Mouse (Mus musculus) midbrain, embryonic 14.5 days (tissue): ENCODE data around the gene BC025920. TPM values are rescaled to one million over a fixed set of nuclear protein-coding genes. Genes with fewer than 3 reads are reported as not detected.

ENCODE experiments used
- ATAC-seq: fragments of 200-750 bp; cut with Nextera tagmentation; 2 replicates; pipeline ENCODE4 v1.8.0; 2017; ENCODE audit warnings: moderate number of reproducible peaks, moderate library complexity; ENCODE audit not compliant: low FRiP score, low TSS enrichment
- DNase-seq: peaks from one replicate; pipeline ENCODE4 v3.0.0-alpha.2; 2015
- H3K27ac ChIP-seq: fragments of 300-500 bp; sonication (generic); replicated peaks from 2 replicates; pipeline ENCODE4 v1.5.1; 2014; ENCODE audit warnings: mild to moderate bottlenecking, low read depth, low read length, moderate library complexity
- H3K27me3 ChIP-seq: fragments of 300-500 bp; sonication (generic); 2 replicates; pipeline ENCODE4 v1.6.1; 2014; ENCODE audit warnings: low read length, control low read depth, mixed read lengths; ENCODE audit not compliant: control insufficient read depth, insufficient read depth
- H3K36me3 ChIP-seq: fragments of 300-500 bp; sonication (generic); 2 replicates; pipeline ENCODE4 v1.6.1; 2014; ENCODE audit warnings: low read length, control low read depth; ENCODE audit not compliant: control insufficient read depth, insufficient read depth
- H3K4me1 ChIP-seq: fragments of 300-500 bp; sonication (generic); 2 replicates; pipeline ENCODE4 v1.6.1; 2014; ENCODE audit warnings: mild to moderate bottlenecking, antibody characterized with exemption, low read length, control low read depth; ENCODE audit not compliant: control insufficient read depth, insufficient read depth
- H3K4me2 ChIP-seq: fragments of 300-500 bp; sonication (generic); 2 replicates; pipeline ENCODE4 v1.6.1; 2014; ENCODE audit warnings: mild to moderate bottlenecking, low read length, moderate library complexity
- H3K4me3 ChIP-seq: fragments of 300-500 bp; sonication (generic); replicated peaks from 2 replicates; pipeline ENCODE4 v1.5.1; 2014; ENCODE audit warnings: low read depth, low read length
- H3K9ac ChIP-seq: fragments of 300-500 bp; sonication (generic); replicated peaks from 2 replicates; pipeline ENCODE4 v1.6.1; 2014; ENCODE audit warnings: mild to moderate bottlenecking, low read length, moderate library complexity
- H3K9me3 ChIP-seq: fragments of 300-500 bp; sonication (generic); 2 replicates; pipeline ENCODE4 v1.6.1; 2016; ENCODE audit warnings: low read length, control low read depth, mixed read lengths; ENCODE audit not compliant: control insufficient read depth
- WGBS: fragments of 180-500 bp; shearing (Covaris S2); extraction: QIAGEN DNeasy Blood & Tissue Kit; methylation state at CpG from one replicate; pipeline ENCODE4 v1.1.7; 2014; 5-methylcytosine and 5-hydroxymethylcytosine counted together
- polyA plus RNA-seq: library from polyadenylated mRNA; unstranded; fragments of >200 nt; fragmentation: Nextera tagmentation; extraction: Ambion mirVana; gene quantifications from 2 replicates; pipeline ENCODE4 v1.2.1, GENCODE M21; 2014

The BC025920 gene
- polyA plus RNA-seq, 1 experiment from 2014 or later, result 0.74 TPM

GRCm38 (mm10) chr10:81564216-81564615 is 41.9 kb upstream of the BC025920 start:
- peaks cover 34% of the 10 kb centered on the region for H3K4me1 ChIP-seq
- H3K9ac ChIP-seq, result peak overlapping the region; percentile 23; the same call in 1 of the 2 replicates
- peaks cover 32% of the 10 kb centered on the region; the same call in 1 of the 2 replicates for H3K27me3 ChIP-seq
- no peak for DNase-seq
- peak overlapping the region; percentile 44 for H3K4me2 ChIP-seq
- peaks cover 42% of the 10 kb centered on the region for H3K36me3 ChIP-seq
- no peak for ATAC-seq
- H3K9me3 ChIP-seq, result no peaks in the 10 kb centered on the region
- H3K4me3 ChIP-seq, result peak overlapping the region; percentile 15; the same call in 1 of the 2 replicates
- 5% methylated on average over 10 of the region's 10 CpGs for WGBS
- 0 out of 2 replicates have a peak overlapping the region, but pooled peaks have one; percentile 5 for H3K27ac ChIP-seq

- DNase-seq (peak; percentile 79), ATAC-seq (no peak)
- Histone ChIP-seq H3K9me3 (no peaks in the 10 kb centered on the region), H3K27me3 (peaks cover 32% of the 10 kb centered on the region; the same call in 1 of the 2 replicates), H3K4me1 (peaks cover 38% of the 10 kb centered on the region), H3K36me3 (peaks cover 42% of the 10 kb centered on the region), H3K27ac (0 out of 2 replicates have a peak overlapping the region, but pooled peaks have one; percentile 5), H3K9ac (no peak overlapping the region), H3K4me2 (no peak overlapping the region; the same call in 1 of the 2 replicates), H3K4me3 (no peak overlapping the region)
- 24% methylated on average over 10 of the region's 10 CpGs for WGBS
Measured at GRCm38 (mm10) chr10:81564734-81565133, 41.3 kb upstream of the BC025920 start.

- Histone ChIP-seq H3K9ac (no peak overlapping the region), H3K27ac (no peak overlapping the region), H3K9me3 (no peaks in the 10 kb centered on the region), H3K4me1 (peaks cover 44% of the 10 kb centered on the region), H3K4me3 (no peak overlapping the region), H3K27me3 (peaks cover 32% of the 10 kb centered on the region; the same call in 1 of the 2 replicates), H3K36me3 (peaks cover 42% of the 10 kb centered on the region), H3K4me2 (no peak overlapping the region)
- no peak for ATAC-seq
- no peak for DNase-seq
- WGBS, result 23% methylated on average over 20 of the region's 20 CpGs
Measured at GRCm38 (mm10) chr10:81565257-81566228, 40.5 kb upstream of the BC025920 start.

- Histone ChIP-seq H3K9ac (no peak overlapping the region), H3K27ac (peak overlapping the region; percentile 83), H3K36me3 (peaks cover 31% of the 10 kb centered on the region), H3K27me3 (peaks cover 50% of the 10 kb centered on the region), H3K4me2 (peak overlapping the region; percentile 35), H3K4me1 (peaks cover 45% of the 10 kb centered on the region), H3K9me3 (no peaks in the 10 kb centered on the region), H3K4me3 (no peak overlapping the region)
- DNase-seq (peak; percentile 87), ATAC-seq (peak; percentile 6; the same call in 1 of the 2 replicates)
- WGBS, result 10% methylated on average over 16 of the region's 16 CpGs
Measured at GRCm38 (mm10) chr10:81568381-81569191, 37.5 kb upstream of the BC025920 start.

- peaks cover 60% of the 10 kb centered on the region for H3K27me3 ChIP-seq
- no peak overlapping the region for H3K4me3 ChIP-seq
- no peak overlapping the region for H3K4me2 ChIP-seq
- ATAC-seq (no peak), DNase-seq (no peak)
- H3K36me3 ChIP-seq, result peaks cover 20% of the 10 kb centered on the region
- peak overlapping the region; percentile 83 for H3K27ac ChIP-seq
- H3K9me3 ChIP-seq, result no peaks in the 10 kb centered on the region
- peaks cover 43% of the 10 kb centered on the region for H3K4me1 ChIP-seq
- 41% methylated on average over 9 of the region's 9 CpGs for WGBS
- no peak overlapping the region for H3K9ac ChIP-seq
Measured at GRCm38 (mm10) chr10:81569507-81570237, 36.4 kb upstream of the BC025920 start.

- DNase-seq (peak; percentile 87), ATAC-seq (peak; percentile 12)
- 0 out of 2 replicates have a peak overlapping the region, but pooled peaks have one; percentile 12 for H3K9ac ChIP-seq
- H3K9me3 ChIP-seq, result no peaks in the 10 kb centered on the region
- peak overlapping the region; percentile 85 for H3K4me2 ChIP-seq
- H3K27me3 ChIP-seq, result peaks cover 53% of the 10 kb centered on the region
- WGBS, result 0% methylated on average over 10 of the region's 11 CpGs
- H3K4me3 ChIP-seq, result peak overlapping the region; percentile 36
- peak overlapping the region; percentile 83 for H3K27ac ChIP-seq
- H3K36me3 ChIP-seq, result peaks cover 14% of the 10 kb centered on the region
- peaks cover 50% of the 10 kb centered on the region for H3K4me1 ChIP-seq
Measured at GRCm38 (mm10) chr10:81570238-81570800, 35.8 kb upstream of the BC025920 start.

GRCm38 (mm10) chr10:81570831-81571500 is 35.1 kb upstream of the BC025920 start:
- Histone ChIP-seq H3K4me3 (peak overlapping the region; percentile 36), H3K9ac (0 out of 2 replicates have a peak overlapping the region, but pooled peaks have one; percentile 12), H3K9me3 (no peaks in the 10 kb centered on the region), H3K27me3 (peaks cover 48% of the 10 kb centered on the region), H3K4me1 (peaks cover 54% of the 10 kb centered on the region), H3K27ac (peak overlapping the region; percentile 83), H3K36me3 (peaks cover 7% of the 10 kb centered on the region), H3K4me2 (peak overlapping the region; percentile 85)
- DNase-seq (peak; percentile 99), ATAC-seq (peak; percentile 78)
- under 1% methylated on average over 33 of the region's 34 CpGs for WGBS
